Mouse (Mus musculus) liver, embryonic 14.5 days (tissue): ENCODE data around the gene Xxylt1.

ENCODE experiments used
- CTCF ChIP-seq: IDR thresholded peaks from 2 replicates; pipeline ENCODE4 v1.5.1; 2016; ENCODE audit warnings: antibody characterized with exemption, low read depth, control low read depth
- EP300 ChIP-seq: IDR thresholded peaks from 2 replicates; pipeline ENCODE4 v1.6.1; 2016; ENCODE audit warnings: antibody characterized with exemption, low read depth

DNA sequence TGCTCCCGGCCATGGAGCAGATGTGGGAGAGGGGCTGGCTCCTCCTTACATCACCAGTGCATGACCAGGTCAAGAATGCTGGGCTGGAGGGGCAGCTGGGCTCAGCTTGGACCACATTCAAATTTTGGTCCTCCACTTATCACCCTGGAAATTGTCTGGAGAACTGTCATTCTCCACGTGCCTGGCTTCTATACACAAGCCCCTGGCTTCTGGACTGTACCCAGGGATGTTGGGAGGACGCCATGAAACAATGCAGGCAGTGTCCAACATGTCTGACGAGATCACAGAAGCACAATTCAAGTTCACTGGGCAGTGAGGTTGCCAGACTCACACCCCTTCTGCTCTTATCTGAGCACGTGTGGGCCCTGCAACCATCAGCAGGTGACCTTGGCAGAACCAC lies 114.5 kb downstream of the Xxylt1 start:
- no peak for TF ChIP-seq EP300
- no peak for TF ChIP-seq CTCF
